7 mouse cellular contexts compared by ENCODE assay signal in the genomic region with DNA sequence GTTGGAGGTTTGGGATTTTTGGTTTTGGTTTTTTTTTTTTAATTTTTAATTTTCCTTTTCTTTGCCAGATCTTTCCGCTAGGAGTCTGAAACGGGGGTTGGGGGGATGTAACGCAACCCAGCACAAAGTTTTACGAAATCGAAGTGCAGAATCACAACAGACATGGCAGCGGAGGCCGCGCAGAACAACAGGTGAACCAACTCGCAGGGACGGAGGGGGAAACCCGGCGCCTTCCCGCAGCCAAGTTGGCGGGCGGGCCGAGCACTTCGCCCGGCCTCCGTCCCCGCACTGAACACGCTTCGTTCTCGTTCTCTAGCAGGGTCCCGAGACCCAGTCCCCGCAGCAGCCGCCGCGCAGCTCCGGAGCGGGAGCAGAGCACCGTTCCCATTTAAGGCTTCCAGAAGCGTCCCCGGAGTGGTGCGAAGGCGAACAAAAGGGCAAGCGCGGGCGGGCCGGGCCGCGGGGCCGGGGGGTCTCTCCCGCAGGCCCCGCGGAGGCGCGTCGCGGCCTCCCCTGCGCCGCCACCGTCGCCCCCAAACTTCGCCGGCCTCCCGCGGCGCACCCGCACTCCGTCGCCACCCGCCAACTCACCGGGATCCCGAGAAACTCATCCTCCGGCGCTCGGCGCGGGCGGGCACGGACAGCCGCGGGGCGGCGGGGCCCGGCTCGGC. TPM values are rescaled to one million over a fixed set of nuclear protein-coding genes. Genes with fewer than 3 reads are reported as not detected.
A peak's percentile ranks its signal among the peaks of the same experiment; 100 is the strongest.
DNase-seq lines count a peak whose midpoint lies in the region; ATAC-seq and TF ChIP-seq lines count a peak whose summit lies in the region.

No protein-coding gene starts in this region.

- peak; percentile 67 for DNase-seq in R1 (ENCODE audit: low read depth, low spot score)
- DNase-seq in cerebellum, adult 18-20 months = peak; percentile 49 to 69
- DNase-seq in forelimb bud, embryonic 11.5 days (ENCODE audit: low read depth, low spot score) = peak; percentile 56
- peak; percentile 60 for DNase-seq in hindbrain, postnatal 0 days (ENCODE audit: low spot score)
- DNase-seq in limb, embryonic 10.5 days (ENCODE audit: low spot score) = peak; percentile 76
- peak; percentile 26 for DNase-seq in splenic B cell, adult 2 months (ENCODE audit: low read depth, low spot score)

- H3K9me3 ChIP-seq in hindbrain, postnatal 0 days (ENCODE audit: low read length) = no peaks in the 10 kb centered on the region
- H3K9me3 ChIP-seq in limb, embryonic 10.5 days (replicated peaks) = no peaks in the 10 kb centered on the region
- H3K9me3 ChIP-seq in midbrain, embryonic 13.5 days = no peaks in the 10 kb centered on the region

- peaks cover 10% of the 10 kb centered on the region; the same call in 1 of the 2 replicates for H3K4me1 ChIP-seq in hindbrain, postnatal 0 days (ENCODE audit: insufficient read depth, low read length)
- peaks cover 32% of the 10 kb centered on the region for H3K4me1 ChIP-seq in limb, embryonic 10.5 days
- peaks cover 48% of the 10 kb centered on the region for H3K4me1 ChIP-seq in midbrain, embryonic 13.5 days (replicated peaks)

- peak overlapping the region; percentile 96 for H3K9ac ChIP-seq in hindbrain, postnatal 0 days (replicated peaks; ENCODE audit: low read length)
- H3K9ac ChIP-seq in midbrain, embryonic 13.5 days (replicated peaks) = peak overlapping the region; percentile 93

- TF ChIP-seq CTCF in hindbrain, postnatal 0 days (IDR thresholded peaks at IDR 0.05; ENCODE audit: low read depth) = no peak

- H3K4me2 ChIP-seq in hindbrain, postnatal 0 days (ENCODE audit: low read depth, low read length) = peak overlapping the region; percentile 76
- H3K4me2 ChIP-seq in midbrain, embryonic 13.5 days (replicated peaks) = peak overlapping the region; percentile 62

- no peaks in the 10 kb centered on the region for H3K36me3 ChIP-seq in hindbrain, postnatal 0 days (ENCODE audit: insufficient read depth, low read length)
- no peaks in the 10 kb centered on the region for H3K36me3 ChIP-seq in limb, embryonic 10.5 days
- no peaks in the 10 kb centered on the region for H3K36me3 ChIP-seq in midbrain, embryonic 13.5 days
- no peaks in the 10 kb centered on the region for H3K36me3 ChIP-seq in splenic B cell, adult 2 months (ENCODE audit: control insufficient read depth, insufficient read depth, low read length, poor library complexity, severe bottlenecking)

- peak overlapping the region; percentile 96 for H3K27ac ChIP-seq in hindbrain, postnatal 0 days
- H3K27ac ChIP-seq in limb, embryonic 10.5 days = peak overlapping the region; percentile 100
- peak overlapping the region; percentile 96 for H3K27ac ChIP-seq in midbrain, embryonic 13.5 days

- peak overlapping the region; percentile 95 for H3K4me3 ChIP-seq in hindbrain, postnatal 0 days (ENCODE audit: low read length)
- H3K4me3 ChIP-seq in limb, embryonic 10.5 days = peak overlapping the region; percentile 92
- H3K4me3 ChIP-seq in midbrain, embryonic 13.5 days (replicated peaks) = peak overlapping the region; percentile 90

- no peak; the same call in 1 of the 2 replicates for ATAC-seq in hindbrain, postnatal 0 days
- peak; percentile 59 for ATAC-seq in midbrain, embryonic 13.5 days

- no peaks in the 10 kb centered on the region for H3K27me3 ChIP-seq in hindbrain, postnatal 0 days (ENCODE audit: insufficient read depth, low read length)
- H3K27me3 ChIP-seq in limb, embryonic 10.5 days (ENCODE audit: low read depth, poor library complexity, severe bottlenecking) = peaks cover 10% of the 10 kb centered on the region; the same call in 1 of the 2 replicates
- no peaks in the 10 kb centered on the region for H3K27me3 ChIP-seq in midbrain, embryonic 13.5 days
- no peaks in the 10 kb centered on the region for H3K27me3 ChIP-seq in splenic B cell, adult 2 months (ENCODE audit: control insufficient read depth, insufficient read depth, low read length, poor library complexity, severe bottlenecking)

- under 1% methylated on average over 68 of the region's 77 CpGs for WGBS in hindbrain, postnatal 0 days
- WGBS in limb, embryonic 10.5 days = under 1% methylated on average over 76 of the region's 77 CpGs
- WGBS in midbrain, embryonic 13.5 days = under 1% methylated on average over 76 of the region's 77 CpGs

RNA-seq across cellular contexts. Expression of gene Bmpr1a, which starts 1.2 kb away (rescaled TPM):
- 52.5 and 53.8 TPM in 2 replicates for total RNA-seq in hindbrain, postnatal 0 days (2014; rRNA removed)
- polyA plus RNA-seq in hindbrain, postnatal 0 days (2015; fragmentation: Nextera tagmentation; extraction: Ambion mirVana) = 20.6 and 21.1 TPM in 2 replicates
- 45.7 and 58.5 TPM in 2 replicates for polyA plus RNA-seq in limb, embryonic 10.5 days (2016; fragmentation: Nextera tagmentation; extraction: Ambion mirVana)
- polyA plus RNA-seq in midbrain, embryonic 13.5 days (2015; fragmentation: Nextera tagmentation; extraction: Ambion mirVana) = 18.1 and 21.4 TPM in 2 replicates

RNA-seq across cellular contexts. Expression of gene 9230112D13Rik, which starts 20.7 kb away (rescaled TPM):
- total RNA-seq in hindbrain, postnatal 0 days (2014; rRNA removed) = not detected in 2 replicates
- not detected in 2 replicates for polyA plus RNA-seq in hindbrain, postnatal 0 days (2015; fragmentation: Nextera tagmentation; extraction: Ambion mirVana)
- polyA plus RNA-seq in limb, embryonic 10.5 days (2016; fragmentation: Nextera tagmentation; extraction: Ambion mirVana) = not detected in 2 replicates
- polyA plus RNA-seq in midbrain, embryonic 13.5 days (2015; fragmentation: Nextera tagmentation; extraction: Ambion mirVana) = not detected in 2 replicates

Comparison
In these comparisons a context has a peak if more than half of its experiments do, and no peak if none do; other contexts are left out.
1. DNase-seq: peak in every context shown above with its lines; median percentile 76 in limb, embryonic 10.5 days; 67 in R1; 60 in hindbrain, postnatal 0 days; 59 in cerebellum, adult 18-20 months; 56 in forelimb bud, embryonic 11.5 days; 26 in splenic B cell, adult 2 months.